Mouse (Mus musculus) heart, postnatal 36 days (tissue): ENCODE measurements around the gene Odf3l2. TPM values are rescaled to one million over a fixed set of nuclear protein-coding genes. Genes with fewer than 3 reads are reported as not detected.

Source experiments
- DNase-seq, 2 experiments: peaks; one replicate each; pipeline ENCODE4 v3.0.0; 2021 to 2022
- intact Hi-C: fragments of 180-260 bp; cut with DNase I; formaldehyde crosslinking; loops from one replicate; pipeline ENCODE4 v1.15.1; 2025
- total RNA-seq, 2 experiments: library from RNA; stranded (reverse); gene quantifications; 2 replicates each; pipeline ENCODE4 v1.2.3; 2021

The Odf3l2 gene
- total RNA-seq, 2 experiments from 2014 or later, result not detected

DNA sequence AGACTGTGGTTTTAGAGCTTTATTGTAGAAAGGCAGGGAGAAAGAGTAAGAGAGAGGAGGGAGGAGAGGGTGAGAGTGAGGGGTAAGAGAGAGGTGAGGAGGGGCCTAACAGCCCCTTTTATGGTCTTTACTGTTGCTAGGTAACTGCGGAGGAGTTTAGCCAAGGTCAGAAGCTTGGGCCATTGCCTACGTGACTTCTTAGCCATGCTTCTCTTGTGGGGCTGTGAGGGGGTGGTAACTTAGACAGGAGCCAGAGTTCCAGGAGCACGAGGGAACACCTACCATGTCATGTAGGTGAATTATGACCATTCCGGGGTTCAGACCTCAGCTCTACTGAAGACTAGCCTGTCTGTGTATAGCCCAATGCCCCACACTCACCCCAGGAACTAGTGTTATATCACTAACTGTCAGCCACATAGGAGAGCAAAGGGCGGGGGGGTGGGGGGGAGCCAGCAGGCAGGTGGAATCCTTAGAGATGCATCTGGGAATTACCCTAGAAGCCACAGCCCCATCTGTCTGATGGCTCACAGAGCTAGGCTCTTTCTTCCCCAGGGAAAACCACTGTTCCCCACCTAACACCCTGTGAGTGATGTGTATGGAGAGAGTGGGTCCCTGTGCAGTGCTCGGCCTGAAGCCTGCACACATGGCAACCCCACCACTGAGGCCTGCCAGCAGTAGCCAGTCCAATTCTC is 26.0 kb upstream of the Odf3l2 start:
- DNase-seq, result no peak
- intact Hi-C loops, result no loop called here

GRCm38 (mm10) chr10:79670071-79670888 is 24.7 kb upstream of the Odf3l2 start:
- DNase-seq, result no peak
- intact Hi-C loops, result no loop called here

GRCm38 (mm10) chr10:79669576-79670057 is 24.1 kb upstream of the Odf3l2 start:
- intact Hi-C loops, result no loop called here

DNA sequence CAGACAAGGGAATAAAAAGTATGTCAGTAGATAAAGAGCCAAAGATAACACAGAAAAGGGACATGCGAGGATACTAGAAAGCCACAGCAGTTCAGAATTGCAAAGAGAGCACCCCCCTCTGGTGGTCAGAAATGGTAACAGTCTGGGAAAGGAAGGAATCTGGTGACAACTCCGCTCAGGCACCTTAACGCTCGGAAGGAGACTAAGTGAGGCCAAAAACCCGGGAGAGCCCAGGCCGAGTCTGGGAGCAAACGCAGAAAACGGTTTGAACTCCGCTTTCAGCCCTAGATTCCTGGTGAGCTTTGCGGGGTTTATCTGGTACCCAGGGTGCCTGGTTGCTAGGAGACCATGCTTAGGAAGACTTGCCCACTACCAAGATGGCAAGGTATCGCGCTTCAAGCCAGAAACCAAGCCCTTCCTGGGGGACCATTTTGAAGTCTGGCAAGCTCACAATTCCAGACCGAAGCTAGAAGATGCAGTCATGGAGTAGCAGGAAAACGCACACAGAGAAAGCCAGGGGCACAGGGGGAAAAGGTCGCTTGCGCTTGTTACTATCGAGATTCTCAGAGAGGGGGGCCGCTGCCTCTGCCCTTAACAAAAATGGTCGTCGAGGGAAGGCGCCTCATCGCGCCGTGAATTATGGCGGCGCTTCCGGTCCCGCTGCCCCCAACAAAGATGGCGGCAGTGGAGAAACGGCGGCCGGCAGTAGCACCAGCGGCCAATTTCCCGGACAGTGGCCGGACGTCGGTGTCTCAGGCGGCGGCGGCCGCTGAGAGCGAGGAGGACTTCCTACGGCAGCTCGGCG is 23.4 kb upstream of the Odf3l2 start, which contains the start of gene Tpgs1:
TSS of gene Tpgs1 (plus strand) at position 599 of the 805 bp plus-strand sequence.
- DNase-seq, result peak; percentile 90 to 95
- intact Hi-C loops, result loop anchor here (1.0 kb wide), 1 partner anchor 74 kb away; no protein-coding TSS in a partner anchor

More at GRCm38 (mm10) chr10:79669576-79670057, 24.1 kb upstream of the Odf3l2 start:
- peak in 1 of 2 experiments; percentile 76 for DNase-seq

DNA sequence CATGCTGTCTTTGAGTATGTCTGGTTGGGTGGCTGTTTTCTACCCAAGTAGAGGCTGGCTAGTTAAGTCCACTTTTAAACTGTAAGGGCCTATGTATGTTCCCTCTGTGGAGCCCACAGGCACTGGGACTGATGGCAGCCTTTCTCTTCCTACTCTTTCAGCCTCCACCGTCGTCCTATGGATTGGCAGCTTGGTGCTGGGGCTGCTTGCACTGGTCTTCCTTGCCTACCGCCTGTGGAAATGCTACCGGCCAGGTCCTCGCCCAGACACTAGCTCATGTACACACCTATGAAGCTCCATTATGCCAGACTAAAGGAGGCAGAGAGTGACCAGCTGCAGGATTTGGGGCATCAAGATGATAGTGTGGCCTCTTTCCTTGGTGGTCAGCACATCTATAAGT is 22.5 kb upstream of the Odf3l2 start:
- no peak for DNase-seq
- intact Hi-C loops, result loop anchor here (1.0 kb wide), 1 partner anchor 73 kb away; no protein-coding TSS in a partner anchor

DNA sequence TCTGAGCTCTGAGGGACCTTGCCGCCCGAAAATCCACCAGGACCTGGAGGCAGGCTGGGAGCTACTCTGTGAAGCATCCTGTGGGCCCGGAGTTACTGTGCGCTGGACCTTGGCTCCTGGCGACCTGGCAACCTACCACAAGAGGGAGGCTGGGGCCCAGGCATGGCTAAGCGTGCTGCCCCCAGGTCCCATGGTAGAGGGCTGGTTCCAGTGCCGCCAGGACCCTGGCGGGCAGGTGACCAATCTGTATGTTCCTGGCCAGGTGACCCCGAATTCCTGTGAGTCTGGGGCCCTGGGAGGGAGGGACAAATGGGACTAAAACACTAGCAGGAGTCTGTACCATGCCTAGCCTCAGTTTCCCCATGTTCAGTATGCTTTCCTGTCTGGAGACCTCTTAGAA is 21.0 kb upstream of the Odf3l2 start:
- intact Hi-C loops, result no loop called here
- no peak for DNase-seq

GRCm38 (mm10) chr10:79665051-79665450 is 19.5 kb upstream of the Odf3l2 start:
- no peak for DNase-seq
- intact Hi-C loops, result no loop called here

DNA sequence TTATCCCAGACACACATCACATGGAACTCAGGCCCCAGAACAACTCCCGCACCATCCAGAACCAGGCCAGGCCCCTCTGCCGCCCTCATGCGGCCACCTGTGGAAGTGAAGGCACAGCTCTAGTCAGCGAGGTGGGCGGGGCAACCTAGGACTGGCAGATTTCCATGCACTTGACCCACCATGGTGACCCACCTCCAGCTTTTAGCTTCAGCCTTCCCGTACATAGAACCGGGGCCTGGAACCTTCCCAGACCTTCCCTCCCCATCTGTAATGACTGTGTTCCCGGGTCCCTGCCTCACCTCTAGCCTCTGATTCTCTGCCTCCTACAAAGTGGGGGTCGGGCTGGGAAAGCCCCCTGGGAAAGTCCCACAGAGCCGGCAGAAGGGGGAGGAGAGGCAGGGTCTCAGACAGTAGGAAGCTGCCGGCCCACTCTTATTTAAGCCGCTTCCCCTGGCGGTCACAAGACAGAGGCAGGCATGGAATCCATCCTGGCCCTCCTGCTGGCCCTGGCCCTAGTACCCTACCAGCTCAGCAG is 18.7 kb upstream of the Odf3l2 start, which contains the start of gene Madcam1:
TSS of gene Madcam1 (plus strand) at position 429 of the 535 bp plus-strand sequence.
- intact Hi-C loops, result loop anchor here (1.0 kb wide), 1 partner anchor 69 kb away; no protein-coding TSS in a partner anchor
- peak; percentile 61 to 74 for DNase-seq

DNA sequence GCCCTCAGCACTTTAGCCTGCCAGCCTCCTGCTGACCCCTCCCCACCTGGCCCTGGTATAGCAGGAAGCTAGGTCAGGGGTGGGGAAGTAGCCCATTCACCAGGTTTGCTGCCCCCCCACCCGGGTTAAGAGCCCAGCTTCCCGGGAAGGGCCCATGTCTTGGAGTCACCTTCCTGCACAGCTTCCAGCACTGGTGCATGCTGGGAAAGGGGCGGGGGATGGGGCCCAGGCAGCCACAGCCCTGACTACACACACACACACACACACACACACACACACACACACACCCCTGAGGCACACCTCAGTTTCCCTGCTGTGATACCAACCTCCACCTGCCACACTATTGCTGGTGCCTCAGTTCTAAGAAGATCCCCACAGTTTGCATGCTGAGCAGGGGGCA is 16.3 kb upstream of the Odf3l2 start:
- no peak for DNase-seq

GRCm38 (mm10) chr10:79660298-79660697 is 14.8 kb upstream of the Odf3l2 start:
- no peak for DNase-seq
- intact Hi-C loops, result no loop called here

More for the DNA sequence above, 16.3 kb upstream of the Odf3l2 start:
- intact Hi-C loops, result no loop called here

DNA sequence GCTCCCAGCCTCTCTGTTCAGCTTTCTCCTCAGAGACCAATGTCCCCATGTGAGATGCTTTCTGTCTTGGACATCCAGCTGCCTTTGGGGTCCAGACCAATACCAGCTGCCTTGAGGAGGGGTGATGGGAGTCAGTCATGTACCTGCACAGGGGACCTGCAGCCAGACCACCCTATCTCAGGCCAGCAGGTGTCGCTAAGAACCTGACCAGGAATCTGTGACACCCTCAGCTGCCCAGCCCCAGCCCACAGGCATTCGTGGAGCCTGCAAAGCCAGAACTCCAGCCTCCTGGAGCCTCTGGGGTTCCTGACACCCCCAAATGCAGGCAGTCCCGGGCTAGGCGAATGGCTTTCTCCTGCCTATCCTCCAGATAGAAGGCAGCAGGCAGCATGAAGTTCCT is 13.3 kb upstream of the Odf3l2 start:
- intact Hi-C loops, result no loop called here
- no peak for DNase-seq

DNA sequence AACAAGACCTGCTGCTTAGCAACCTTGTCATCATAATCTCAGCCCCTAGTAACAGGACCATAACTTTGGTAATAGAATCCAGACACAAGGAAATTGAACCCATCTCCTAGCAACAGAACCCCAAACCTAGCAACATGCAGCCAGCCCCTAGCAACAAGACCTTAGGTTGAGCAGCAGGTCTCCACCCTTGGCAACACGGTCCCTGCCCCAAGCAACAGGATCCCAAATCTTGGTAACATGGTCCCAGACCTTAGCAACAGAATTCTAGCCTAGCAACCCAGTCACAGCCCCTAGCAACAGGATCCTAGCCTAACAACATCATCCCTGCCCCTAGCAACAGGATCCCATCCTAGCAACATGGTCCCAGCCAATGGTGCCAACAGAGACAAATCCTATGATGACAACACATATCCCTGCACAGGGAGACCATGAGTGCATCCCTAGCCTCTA is 9.4 kb upstream of the Odf3l2 start:
- no peak for DNase-seq
- intact Hi-C loops, result no loop called here

- intact Hi-C loops, result no loop called here
- peak; percentile 11 to 16 for DNase-seq
These were observed 7.3 kb upstream of the Odf3l2 start for GRCm38 (mm10) chr10:79652789-79653188.

DNA sequence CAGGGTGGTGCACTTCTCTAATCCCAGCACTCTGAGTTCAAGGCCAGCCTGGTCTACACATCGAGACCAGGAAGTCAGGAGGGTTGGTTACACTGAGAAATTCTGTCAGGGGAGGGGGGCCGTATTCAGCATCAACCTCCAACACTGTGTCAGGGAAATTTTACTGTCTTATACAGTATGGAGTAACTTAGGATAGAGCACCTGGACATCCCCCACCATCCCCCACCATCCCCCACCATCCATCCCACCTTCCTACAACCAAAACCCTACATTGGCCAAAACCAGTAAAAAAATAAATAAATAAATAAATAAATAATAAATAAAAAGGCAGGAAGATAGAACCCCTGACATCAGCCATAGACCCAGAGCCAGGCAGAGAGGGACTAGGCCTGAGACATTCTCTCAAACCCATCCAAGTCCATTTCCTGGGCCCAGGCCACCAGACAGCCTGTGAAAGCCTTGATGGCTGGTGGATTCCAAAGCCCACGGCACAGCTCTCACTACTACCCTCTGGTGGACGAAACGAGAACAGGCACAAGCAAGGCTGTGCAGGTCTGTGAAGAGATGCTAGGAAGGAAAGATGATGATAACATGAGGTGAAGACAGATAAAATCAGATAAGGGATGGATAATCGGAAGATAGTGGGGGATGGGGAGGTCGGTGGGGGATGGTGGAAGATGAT is 3.7 kb upstream of the Odf3l2 start:
- intact Hi-C loops, result loop anchor here (1.0 kb wide), 1 partner anchor 54 kb away; no protein-coding TSS in a partner anchor
- peak; percentile 70 to 75 for DNase-seq

DNA sequence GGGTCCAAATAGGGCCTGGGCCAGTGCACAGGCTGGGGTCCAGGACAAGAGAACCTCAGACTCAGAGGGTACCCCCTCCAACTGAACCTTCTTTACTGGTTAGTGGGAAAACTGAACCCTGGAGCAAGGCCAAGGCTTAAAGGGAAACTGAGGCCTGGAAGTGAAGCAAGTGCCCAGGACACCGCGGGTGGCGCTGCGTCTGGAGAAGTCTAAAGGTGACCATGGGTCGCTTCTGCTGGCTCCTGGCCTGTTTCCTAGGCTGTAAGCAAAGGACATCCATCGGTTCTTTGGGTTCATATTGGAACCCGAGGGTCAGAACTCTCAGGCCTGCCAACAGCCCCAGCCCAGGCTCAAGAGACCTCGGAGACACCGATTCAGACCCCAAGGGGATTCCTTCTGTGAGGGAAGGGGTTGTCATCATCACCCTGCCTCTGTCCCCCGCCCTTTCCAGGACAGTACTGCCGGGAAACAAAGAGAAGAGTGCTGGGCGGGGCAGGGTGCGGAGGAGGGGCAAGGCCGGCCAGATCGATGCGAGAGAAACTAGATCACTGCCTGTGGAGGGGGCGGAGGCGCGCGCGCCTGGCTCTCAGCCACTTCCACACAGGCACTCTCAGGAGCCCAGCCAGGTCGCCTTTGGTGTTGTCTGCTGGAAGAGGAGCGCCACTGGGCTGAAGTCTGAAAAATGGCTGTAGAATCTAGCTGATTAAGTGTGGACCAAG is 6.9 kb downstream of the Odf3l2 start:
- DNase-seq, result peak; percentile 29 to 32
- intact Hi-C loops, result no loop called here

DNA sequence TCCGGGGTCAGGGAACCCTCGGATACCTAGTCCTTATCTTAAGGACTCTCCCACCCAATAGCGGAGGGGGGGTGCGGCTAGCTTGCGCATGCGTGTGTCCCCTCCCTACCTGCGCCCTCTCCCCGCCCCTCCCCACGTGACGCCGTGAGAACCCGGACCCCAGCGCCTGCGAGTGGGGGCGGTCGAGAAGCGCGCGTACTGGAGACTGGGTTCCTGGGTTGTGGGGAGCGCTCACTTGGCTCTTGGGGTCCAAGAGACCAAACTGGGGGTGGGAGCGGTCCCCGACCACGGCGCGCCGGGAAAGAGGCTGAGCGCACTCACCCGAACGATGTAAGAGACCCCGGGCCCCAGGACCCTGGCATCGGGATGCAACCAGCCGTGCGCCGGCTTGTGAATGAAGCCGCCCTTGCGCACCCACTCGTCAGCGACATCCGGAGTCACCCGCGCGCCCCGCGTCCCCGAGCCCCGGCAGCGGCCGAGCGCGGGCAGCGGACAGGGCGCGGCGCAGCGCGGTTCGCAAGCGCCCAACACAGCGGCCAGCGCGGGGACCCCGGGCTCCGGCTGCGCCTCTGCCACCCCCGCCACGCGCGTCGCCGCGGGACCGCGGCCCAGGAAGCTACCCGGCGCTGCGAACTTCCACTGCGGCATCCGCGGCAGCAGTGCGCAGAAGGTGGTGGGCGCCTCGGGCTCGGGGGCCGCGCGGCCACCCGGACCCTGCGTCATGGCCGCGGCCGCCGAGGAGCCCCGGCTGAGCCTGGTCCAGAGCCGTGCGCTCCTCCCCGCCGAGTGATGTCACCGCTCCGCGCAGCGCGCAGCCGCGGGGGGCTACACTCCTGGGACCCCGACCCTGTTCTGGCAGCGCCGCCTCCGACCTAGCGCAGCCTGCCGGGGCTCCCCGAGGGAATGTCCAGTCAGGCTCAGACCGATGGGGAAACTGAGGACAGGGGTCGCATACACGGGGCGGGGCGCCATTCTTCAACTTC is 8.1 kb downstream of the Odf3l2 start, which contains the start of gene Shc2:
TSS of gene Shc2 (minus strand) at position 791 of the 983 bp plus-strand sequence.
- intact Hi-C loops, result no loop called here
- DNase-seq, result peak; percentile 24 to 45

DNA sequence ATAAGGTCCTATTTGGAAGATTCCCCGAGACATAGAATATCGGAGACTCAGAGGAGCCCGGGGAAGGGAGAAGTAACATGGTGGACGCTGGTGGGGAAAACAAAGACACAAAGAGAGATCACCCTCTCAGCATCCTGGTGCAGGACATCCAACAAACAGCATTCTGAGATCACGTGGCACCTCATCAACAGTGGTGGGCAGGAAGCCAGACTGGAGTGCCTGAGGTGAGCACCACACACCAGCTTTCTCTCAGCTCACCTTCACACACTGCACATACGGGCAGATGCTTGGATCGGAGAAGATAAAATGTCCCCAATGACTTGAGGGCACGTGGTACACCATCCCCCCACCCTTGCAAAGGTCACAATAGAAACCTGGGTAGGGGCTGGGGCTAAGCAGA is 9.3 kb downstream of the Odf3l2 start:
- no peak for DNase-seq
- intact Hi-C loops, result no loop called here
